Mouse (Mus musculus) thymus, postnatal 25 days (tissue): ENCODE results near the gene Casp8ap2.

Source experiments
- DNase-seq: peaks from one replicate; pipeline ENCODE4 v3.0.0; 2022

Gene Casp8ap2

DNA sequence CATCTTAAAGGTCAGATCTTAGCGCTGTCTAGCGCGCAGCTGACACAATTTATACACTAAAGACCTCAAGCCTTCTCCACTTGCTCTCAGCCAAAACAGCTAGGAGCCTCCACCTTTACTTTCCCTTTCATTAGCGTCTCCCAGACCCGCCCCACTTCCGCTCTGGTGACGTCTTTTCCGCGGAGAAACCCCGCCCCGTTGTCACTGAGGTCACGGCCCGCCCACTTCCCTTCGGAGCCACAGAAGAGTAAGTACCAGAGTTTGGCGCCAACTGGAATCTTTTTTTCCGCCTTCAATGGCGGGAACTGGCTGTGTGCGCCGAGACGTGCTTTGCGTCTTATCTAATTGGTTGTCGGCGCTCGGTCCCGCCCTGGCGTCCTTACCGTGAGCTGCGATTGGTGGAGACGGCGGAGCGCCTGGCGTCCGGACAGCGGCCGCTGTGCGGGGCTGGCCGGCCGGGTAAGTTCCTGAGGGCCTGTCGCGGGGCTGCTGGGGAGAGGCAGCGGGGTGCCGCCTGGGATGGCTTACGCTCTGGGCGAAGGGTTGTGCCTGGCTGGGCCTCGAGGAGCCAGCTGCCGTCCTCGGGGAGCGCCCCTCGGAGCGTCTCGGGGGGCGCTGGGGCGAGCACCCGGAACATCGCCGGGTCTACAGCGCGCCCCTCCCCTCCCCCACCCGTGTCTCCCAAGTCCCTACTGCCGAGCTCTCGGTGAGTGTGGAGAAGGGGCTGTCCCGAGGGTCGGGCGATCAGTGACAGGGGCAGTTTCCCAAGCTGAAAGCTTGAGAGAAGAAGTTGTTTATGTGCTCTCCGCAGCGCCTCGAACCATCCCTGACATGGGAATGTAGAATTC, at the start of gene Casp8ap2:
TSS of gene Casp8ap2 (plus strand) at position 418 of the 848 bp plus-strand sequence.
- peak; percentile 100 for DNase-seq

- no peak for DNase-seq
Observed at GRCm38 (mm10) chr4:32569054-32569453, 46.2 kb upstream of the Casp8ap2 start.

DNA sequence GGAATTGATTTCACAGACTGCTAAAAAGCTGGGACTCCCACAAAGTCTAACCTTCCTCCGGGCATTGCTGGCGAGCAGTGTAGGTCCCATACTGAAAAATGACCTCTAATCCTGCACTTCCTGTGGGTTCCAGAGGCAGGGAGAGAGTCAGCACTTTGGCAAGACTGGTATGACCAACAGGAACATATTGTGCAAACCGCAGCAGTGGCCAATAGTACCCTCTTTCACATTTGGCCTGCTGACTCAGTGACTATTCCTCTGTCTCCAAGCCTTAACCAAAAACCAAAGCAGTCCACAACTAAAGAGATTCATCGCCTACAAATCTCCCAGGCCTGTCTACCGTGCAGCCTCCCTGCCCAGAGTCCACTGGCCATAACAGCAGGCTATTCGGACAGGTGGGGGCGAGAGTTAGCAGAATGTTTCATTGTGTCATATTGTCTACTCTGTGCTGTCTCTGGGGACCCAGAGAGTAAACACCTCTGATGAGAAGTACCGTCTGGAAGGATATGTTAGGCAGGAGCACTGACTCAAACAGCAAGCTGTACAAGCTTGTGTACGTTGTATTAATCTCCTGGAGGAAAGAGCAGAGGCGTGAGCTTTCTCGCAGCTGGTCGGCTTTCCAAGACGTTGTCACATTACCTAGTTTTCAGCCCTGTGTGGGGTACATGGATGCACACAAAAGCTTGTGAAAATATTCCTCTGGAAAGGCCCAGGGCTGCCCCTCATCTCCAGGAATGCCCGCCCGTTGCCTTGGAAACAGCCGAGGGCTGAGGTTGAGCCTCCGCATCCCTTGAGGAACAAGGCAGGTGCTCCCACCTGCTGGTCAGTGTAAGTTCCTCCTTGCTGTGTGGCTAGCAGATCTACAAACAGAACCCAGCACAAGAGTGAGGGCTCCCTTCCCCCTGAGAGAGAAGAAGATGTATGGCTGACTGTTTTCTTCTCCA, 45.0 kb upstream of the Casp8ap2 start:
- no peak for DNase-seq

DNA sequence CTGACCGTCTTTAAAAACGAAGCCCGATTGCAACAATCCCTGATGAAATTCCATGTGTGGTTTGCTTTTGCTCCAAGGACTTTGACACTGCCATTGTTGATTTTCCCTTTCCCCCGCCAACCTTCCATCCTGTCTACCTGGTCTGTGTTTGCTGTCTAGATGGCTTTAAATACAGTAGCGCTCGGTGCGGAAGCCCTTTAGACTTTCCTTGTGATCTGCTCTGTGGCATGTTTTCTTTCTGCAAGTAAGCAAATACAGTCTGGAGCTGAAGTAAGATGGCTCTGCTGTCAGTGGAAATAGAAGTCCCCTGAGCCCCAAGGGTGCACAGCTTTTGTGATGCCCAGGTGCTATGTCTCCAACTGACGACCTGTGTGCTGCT, 44.3 kb upstream of the Casp8ap2 start:
- no peak for DNase-seq

- no peak for DNase-seq
Observed at GRCm38 (mm10) chr4:32571441-32571840, 43.8 kb upstream of the Casp8ap2 start.

GRCm38 (mm10) chr4:32572118-32572517, 43.1 kb upstream of the Casp8ap2 start:
- DNase-seq, result peak; percentile 50

GRCm38 (mm10) chr4:32573586-32573985, 41.7 kb upstream of the Casp8ap2 start:
- DNase-seq, result no peak

GRCm38 (mm10) chr4:32574604-32575003, 40.6 kb upstream of the Casp8ap2 start:
- DNase-seq, result no peak

GRCm38 (mm10) chr4:32575165-32575564, 40.1 kb upstream of the Casp8ap2 start:
- DNase-seq, result no peak

GRCm38 (mm10) chr4:32579850-32580249, 35.4 kb upstream of the Casp8ap2 start:
- no peak for DNase-seq

GRCm38 (mm10) chr4:32584181-32584580, 31.1 kb upstream of the Casp8ap2 start:
- no peak for DNase-seq

DNA sequence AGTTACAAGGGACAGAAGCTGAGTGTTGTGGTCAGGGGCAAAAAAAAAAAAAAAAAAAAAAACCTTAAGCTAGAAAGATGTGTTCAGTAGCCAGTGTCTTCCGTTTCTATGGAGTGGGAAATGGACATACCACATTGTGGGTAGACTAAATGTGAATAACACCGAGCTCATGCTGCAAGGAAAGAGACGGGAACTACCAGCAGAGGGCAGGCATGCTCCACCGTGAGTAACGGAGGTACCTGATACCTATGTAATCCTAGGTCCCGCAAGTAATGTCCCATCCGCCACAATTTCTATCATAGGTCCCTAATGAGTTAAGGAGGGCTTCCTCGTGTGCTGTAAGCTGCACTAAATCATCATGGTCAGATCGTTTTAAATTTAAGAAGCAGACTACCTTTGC, 28.7 kb upstream of the Casp8ap2 start:
- peak; percentile 82 for DNase-seq

GRCm38 (mm10) chr4:32587543-32587942, 27.7 kb upstream of the Casp8ap2 start:
- DNase-seq, result no peak

- no peak for DNase-seq
Observed at GRCm38 (mm10) chr4:32588237-32588636, 27.0 kb upstream of the Casp8ap2 start.

DNA sequence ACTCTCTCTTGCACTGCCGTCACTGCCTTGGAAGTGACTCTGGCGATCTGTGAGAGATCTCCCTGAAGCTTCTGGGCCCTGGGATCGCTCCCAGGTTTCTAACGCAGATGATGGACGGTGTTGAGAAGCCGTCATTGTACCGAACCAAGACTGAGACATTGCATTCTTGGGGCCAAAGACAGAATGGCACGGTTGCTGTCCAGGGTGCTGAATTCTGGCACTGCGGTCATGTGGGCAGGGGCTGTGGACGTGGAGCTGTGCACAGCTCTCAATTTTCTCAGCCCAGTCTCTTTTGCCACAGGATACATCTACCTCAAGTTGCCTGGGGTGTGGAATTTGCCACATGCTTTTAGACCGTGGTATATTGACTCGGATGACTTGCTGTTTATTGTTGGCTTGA, 14.1 kb upstream of the Casp8ap2 start:
- peak; percentile 60 for DNase-seq

DNA sequence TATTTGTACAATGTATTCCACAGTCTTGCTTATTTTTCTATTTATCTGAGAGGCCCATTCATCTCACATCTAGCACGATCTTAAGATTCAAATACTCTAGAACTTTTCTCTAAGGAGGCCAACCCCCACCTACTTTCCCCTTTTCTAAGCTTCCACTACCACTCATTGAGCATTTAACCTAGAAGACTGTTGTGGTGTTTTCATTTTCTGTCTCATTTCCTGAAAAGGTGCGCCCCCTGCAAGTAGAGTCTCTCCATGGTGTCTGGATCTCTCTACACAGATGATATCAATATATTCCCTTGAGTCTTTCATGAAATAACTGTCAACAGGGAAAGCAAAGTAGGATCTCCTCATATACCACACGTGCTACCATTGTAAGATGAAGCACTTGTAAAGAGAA, 12.6 kb upstream of the Casp8ap2 start, which contains the start of gene Gja10:
TSS of gene Gja10 (minus strand) at position 101 of the 400 bp plus-strand sequence.
- no peak for DNase-seq

DNA sequence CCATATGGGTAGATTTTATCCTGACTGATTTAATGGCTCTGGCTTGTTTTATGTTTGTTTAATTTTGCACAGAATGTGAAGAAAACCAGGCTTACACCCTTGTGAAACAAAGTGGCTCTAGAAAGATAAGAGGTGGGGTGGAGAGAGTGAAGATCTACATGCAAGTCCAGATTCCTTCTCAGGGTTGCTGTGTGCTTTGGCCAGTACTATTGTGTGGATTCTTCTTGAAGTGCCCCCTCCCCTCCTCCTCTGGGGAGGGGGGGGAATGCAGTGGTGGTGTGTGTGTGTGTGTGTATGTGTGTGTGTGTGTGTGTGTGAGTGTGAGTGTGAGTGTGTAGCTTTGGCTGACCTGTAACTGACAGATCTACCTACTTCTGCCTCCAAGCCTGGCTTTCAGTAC, 6.4 kb downstream of the Casp8ap2 start:
- DNase-seq, result no peak

GRCm38 (mm10) chr4:32651669-32652068, 36.4 kb downstream of the Casp8ap2 start:
- no peak for DNase-seq

DNA sequence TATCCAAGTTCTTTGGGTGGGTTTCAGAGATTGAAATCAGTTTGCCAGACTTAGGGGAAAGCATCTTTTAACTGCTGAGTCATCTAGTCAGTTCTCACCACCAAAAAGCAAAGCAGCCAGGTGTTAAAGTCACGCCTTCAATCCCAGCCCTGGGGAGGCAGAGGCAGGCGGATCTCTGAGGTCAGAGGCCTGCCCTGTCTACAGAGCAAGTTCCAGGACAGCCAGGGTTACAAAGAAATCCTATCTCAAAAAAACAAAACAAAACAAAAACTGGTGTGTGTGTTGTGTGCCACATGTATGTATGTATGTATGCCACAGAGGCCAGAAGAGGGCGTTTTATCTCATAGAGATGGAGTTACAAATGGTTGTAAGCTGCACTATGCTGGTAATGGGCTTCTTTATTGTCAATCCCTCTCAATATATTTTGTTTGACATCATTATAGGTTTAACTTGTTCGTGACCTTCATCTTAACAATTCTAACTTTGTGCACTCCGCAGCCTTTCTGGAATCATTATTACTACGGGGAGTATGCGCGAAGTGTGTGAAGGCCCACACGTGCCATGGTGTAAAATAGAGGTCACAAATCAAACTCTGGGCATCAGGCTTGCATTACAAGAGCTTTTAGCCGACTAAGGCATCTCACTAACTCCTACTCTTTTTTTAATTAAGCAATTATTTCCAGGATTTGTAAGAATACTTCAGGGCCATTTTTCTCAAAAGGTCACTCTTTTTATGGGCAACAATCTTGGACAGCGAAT, 41.1 kb downstream of the Casp8ap2 start:
- no peak for DNase-seq

DNA sequence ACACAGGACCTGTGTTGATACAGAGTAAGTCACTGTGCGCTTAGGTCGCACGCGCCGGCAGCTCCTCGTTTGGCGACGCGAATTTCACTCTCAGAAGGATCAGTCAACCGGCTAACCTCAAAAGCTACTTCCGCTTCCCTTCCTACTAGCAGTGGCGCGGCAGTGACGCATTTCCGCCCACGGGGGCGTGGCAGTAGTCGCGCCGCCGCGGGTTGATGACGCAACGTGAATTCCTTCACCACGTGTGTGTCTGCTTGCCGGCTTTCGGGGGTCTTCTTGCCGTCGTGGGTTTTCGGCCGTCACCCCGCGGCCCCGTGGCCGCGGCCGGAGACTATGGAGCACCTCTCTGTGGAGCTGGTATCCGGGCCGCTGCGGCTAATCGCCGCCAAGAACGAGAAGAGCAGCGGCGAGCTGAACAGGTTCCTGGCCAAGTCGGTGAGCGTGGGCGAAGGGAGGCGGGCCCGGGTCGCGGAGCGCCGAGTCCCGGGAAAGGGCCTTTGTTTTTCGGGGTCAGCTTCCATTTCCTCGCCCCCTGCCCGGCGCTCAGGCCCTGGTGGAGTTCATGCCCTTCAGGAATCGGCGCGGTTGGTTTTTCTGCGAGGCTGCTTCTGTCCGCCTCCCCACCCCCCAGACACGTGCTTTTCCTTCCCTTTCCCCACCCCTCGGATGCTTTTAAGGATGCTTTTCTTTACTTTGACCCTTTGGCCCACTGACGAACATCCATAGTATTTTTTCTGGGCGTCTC, 41.8 kb downstream of the Casp8ap2 start, which contains the start of gene Mdn1:
TSS of gene Mdn1 (plus strand) at position 202 of the 745 bp plus-strand sequence.
- peak; percentile 95 for DNase-seq

DNA sequence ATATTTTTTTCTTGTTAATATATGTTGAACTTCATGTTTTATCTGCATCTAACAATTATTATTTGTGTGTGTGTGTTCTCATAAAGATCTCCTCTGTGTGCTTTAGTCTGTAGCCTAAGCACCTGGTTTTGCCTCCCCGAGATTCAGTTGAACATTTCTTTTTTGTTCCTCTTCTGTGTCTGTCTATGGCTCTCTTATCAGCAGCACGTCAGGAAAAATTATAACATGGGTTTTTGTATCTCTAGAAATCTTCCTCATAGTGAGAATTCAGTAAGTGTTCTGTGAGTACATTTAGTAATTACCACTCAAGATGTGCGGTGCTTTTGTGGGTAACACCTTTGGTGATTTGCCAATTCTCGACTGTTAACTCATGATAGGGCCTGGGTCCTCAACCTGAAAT, 50.6 kb downstream of the Casp8ap2 start:
- no peak for DNase-seq

DNA sequence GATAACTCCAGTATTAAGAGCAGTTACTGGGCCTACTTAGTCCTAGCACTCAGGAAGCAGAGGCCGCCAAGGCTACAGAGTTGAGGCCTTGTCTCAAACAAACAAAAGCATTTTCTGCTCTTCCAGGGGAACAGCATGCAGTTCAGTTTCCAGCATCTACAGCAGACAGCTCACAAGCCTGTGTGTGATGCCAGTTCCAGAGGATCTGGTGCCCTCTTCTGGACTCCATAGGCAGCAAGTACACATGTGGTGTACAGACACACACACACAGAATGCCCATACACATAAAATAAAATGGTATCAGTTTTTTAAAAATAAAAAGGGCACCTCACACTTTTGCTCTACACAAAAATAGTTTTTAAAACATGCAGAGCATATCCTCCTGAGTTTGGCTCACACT, 53.0 kb downstream of the Casp8ap2 start:
- peak; percentile 4 for DNase-seq
